Comparison of ENCODE assay signal across 19 mouse cellular contexts in genomic region chr4:156057702-156058101, GRCm38 (mm10). TPM values are rescaled to one million over a fixed set of nuclear protein-coding genes. Genes with fewer than 3 reads are reported as not detected.
DNase-seq lines count a peak whose midpoint lies in the region; ATAC-seq and TF ChIP-seq lines count a peak whose summit lies in the region.
"Had no signal": no experiment of that assay in that cellular context is flagged by ENCODE, and none has a peak within 500 bp of the region (broad histone marks: within the 10 kb centered on the region; RNA-seq: fewer than 3 reads in every experiment).

No protein-coding gene starts in this region.

- no peaks in the 10 kb centered on the region for H3K9me3 ChIP-seq in lung, postnatal 0 days (ENCODE audit: low read length)
- no peaks in the 10 kb centered on the region for H3K9me3 ChIP-seq in limb, embryonic 14.5 days (ENCODE audit: control insufficient read depth, low read length)
- H3K9me3 ChIP-seq: forebrain, embryonic 15.5 days; heart, embryonic 12.5 days; hindbrain, embryonic 13.5 days had no signal

- peak; percentile 32 for DNase-seq in kidney, adult 18-20 months
- DNase-seq in kidney, postnatal 4 days, result no peak
- DNase-seq in lung, postnatal 0 days (ENCODE audit: low spot score), result no peak
- no peak for DNase-seq in lung, adult 18-20 months
- DNase-seq in limb, embryonic 14.5 days (ENCODE audit: low spot score), result no peak
- DNase-seq in cerebellum, adult 11 months, result no peak
- no peak for DNase-seq in cerebellum, adult 2 months
- DNase-seq in adrenal gland, adult (ENCODE audit: inconsistent age in 2 of 2, low spot score in 1 of 2), result no peak
- DNase-seq: adrenal gland, postnatal 14 days; cerebellum, postnatal 14 days; gastrocnemius, postnatal 36 days; layer of hippocampus, postnatal 36 days; liver; midbrain, embryonic 14.5 days; right cerebral cortex, postnatal 25 days; thymus, postnatal 25 days had no signal

- no peak for TF ChIP-seq CTCF in lung, postnatal 0 days (IDR thresholded peaks at IDR 0.05)
- no peak for TF ChIP-seq CTCF in cerebellum, adult 2 months (IDR thresholded peaks at IDR 0.05; ENCODE audit: borderline replicate concordance, insufficient read depth, low read depth, low read length)

- peak overlapping the region; percentile 43 for H3K4me3 ChIP-seq in lung, postnatal 0 days (ENCODE audit: low read depth, low read length)
- H3K4me3 ChIP-seq in limb, embryonic 14.5 days (replicated peaks; ENCODE audit: low read length), result 0 out of 2 replicates have a peak overlapping the region, but pooled peaks have one; percentile 5
- H3K4me3 ChIP-seq in cerebellum, adult 2 months (replicated peaks; ENCODE audit: insufficient read depth, low read depth, low read length), result no peak overlapping the region
- H3K4me3 ChIP-seq: forebrain, embryonic 15.5 days; heart, embryonic 12.5 days; hindbrain, embryonic 13.5 days had no signal

- TF ChIP-seq POLR2A in limb, embryonic 14.5 days (IDR thresholded peaks at IDR 0.05; ENCODE audit: borderline replicate concordance, extremely low read depth, insufficient read depth, insufficient read length), result no peak
- TF ChIP-seq POLR2A in cerebellum, adult 2 months (IDR thresholded peaks at IDR 0.05; ENCODE audit: borderline replicate concordance, insufficient read depth, low read length), result no peak

- H3K4me1 ChIP-seq in lung, postnatal 0 days (ENCODE audit: insufficient read depth, low read depth, low read length), result no peaks in the 10 kb centered on the region
- no peaks in the 10 kb centered on the region for H3K4me1 ChIP-seq in limb, embryonic 14.5 days (ENCODE audit: control insufficient read depth, insufficient read depth, low read length)
- H3K4me1 ChIP-seq in cerebellum, adult 2 months (ENCODE audit: control insufficient read depth, insufficient read depth, low read length), result no peaks in the 10 kb centered on the region
- H3K4me1 ChIP-seq: forebrain, embryonic 15.5 days; hindbrain, embryonic 13.5 days had no signal

- peak overlapping the region; percentile 56 for H3K4me2 ChIP-seq in lung, postnatal 0 days (replicated peaks; ENCODE audit: low read depth, low read length)
- H3K4me2 ChIP-seq in limb, embryonic 14.5 days (replicated peaks; ENCODE audit: low read depth, low read length, severe bottlenecking), result 0 out of 2 replicates have a peak overlapping the region, but pooled peaks have one; percentile 6
- H3K4me2 ChIP-seq: forebrain, embryonic 15.5 days; heart, embryonic 12.5 days; hindbrain, embryonic 13.5 days had no signal

- peak overlapping the region; percentile 38; the same call in 1 of the 2 replicates for H3K27ac ChIP-seq in lung, postnatal 0 days (ENCODE audit: low read length)
- no peak overlapping the region for H3K27ac ChIP-seq in limb, embryonic 14.5 days (replicated peaks; ENCODE audit: low read depth, low read length)
- no peak overlapping the region for H3K27ac ChIP-seq in cerebellum, adult 2 months (ENCODE audit: insufficient read depth, low read length)
- H3K27ac ChIP-seq: forebrain, embryonic 15.5 days; hindbrain, embryonic 13.5 days had no signal

- H3K36me3 ChIP-seq in lung, postnatal 0 days (ENCODE audit: insufficient read depth, low read length), result no peaks in the 10 kb centered on the region
- no peaks in the 10 kb centered on the region for H3K36me3 ChIP-seq in limb, embryonic 14.5 days (ENCODE audit: control insufficient read depth, insufficient read depth, low read length)
- H3K36me3 ChIP-seq: forebrain, embryonic 15.5 days; heart, embryonic 12.5 days; hindbrain, embryonic 13.5 days had no signal

- H3K9ac ChIP-seq in lung, postnatal 0 days (replicated peaks; ENCODE audit: low read depth), result no peak overlapping the region
- no peak overlapping the region for H3K9ac ChIP-seq in limb, embryonic 14.5 days (ENCODE audit: low read depth, low read length, severe bottlenecking)
- H3K9ac ChIP-seq: forebrain, embryonic 15.5 days; heart, embryonic 12.5 days; hindbrain, embryonic 13.5 days had no signal

- no peak for TF ChIP-seq EP300 in lung, postnatal 0 days (IDR thresholded peaks at IDR 0.05)

- no peaks in the 10 kb centered on the region for H3K27me3 ChIP-seq in lung, postnatal 0 days (replicated peaks; ENCODE audit: insufficient read depth, low read length)
- H3K27me3 ChIP-seq in limb, embryonic 14.5 days (ENCODE audit: control insufficient read depth, insufficient read depth, low read length), result no peaks in the 10 kb centered on the region
- no peaks in the 10 kb centered on the region for H3K27me3 ChIP-seq in cerebellum, adult 2 months (ENCODE audit: control insufficient read depth, insufficient read depth, low read length)
- H3K27me3 ChIP-seq: forebrain, embryonic 15.5 days had no signal

- no peak for ATAC-seq in lung, postnatal 0 days
- no peak for ATAC-seq in limb, embryonic 14.5 days (ENCODE audit: low FRiP score, low read depth)
- ATAC-seq: forebrain, embryonic 15.5 days had no signal

- 42% methylated on average over 10 of the region's 10 CpGs for WGBS in lung, postnatal 0 days
- 67% methylated on average over 10 of the region's 10 CpGs for WGBS in limb, embryonic 14.5 days
- WGBS in cerebellum, adult 2 months, result 74% methylated on average over 10 of the region's 10 CpGs

RNA-seq across cellular contexts. Expression of gene Ttll10, which starts 1.5 kb away (rescaled TPM):
- 2.1 and 2.5 TPM in 2 replicates for polyA plus RNA-seq in lung, postnatal 0 days (2015; fragmentation: Nextera tagmentation; extraction: Ambion mirVana)
- polyA plus RNA-seq in limb, embryonic 14.5 days (2012; rRNA removed), result 4.0 and 4.2 TPM in 2 replicates
- polyA plus RNA-seq in limb, embryonic 14.5 days (2014; fragmentation: Nextera tagmentation; extraction: Ambion mirVana), result 2.4 and 2.6 TPM in 2 replicates
- 0.11 and 0.32 TPM in 2 replicates for polyA plus RNA-seq in cerebellum, adult 2 months (2012; rRNA removed)
- polyA plus RNA-seq: forebrain, embryonic 15.5 days; hindbrain, embryonic 13.5 days had no signal

RNA-seq across cellular contexts. Expression of gene Tnfrsf18, which starts 31.7 kb away (rescaled TPM):
- polyA plus RNA-seq in lung, postnatal 0 days (2015; fragmentation: Nextera tagmentation; extraction: Ambion mirVana), result 1.6 and 1.9 TPM in 2 replicates
- polyA plus RNA-seq in limb, embryonic 14.5 days (2012; rRNA removed), result 1.9 TPM in 2 replicates
- polyA plus RNA-seq in limb, embryonic 14.5 days (2014; fragmentation: Nextera tagmentation; extraction: Ambion mirVana), result 3.7 and 4.7 TPM in 2 replicates
- 0.10 and 0.11 TPM in 2 replicates for polyA plus RNA-seq in cerebellum, adult 2 months (2012; rRNA removed)

RNA-seq across cellular contexts. Expression of gene Tnfrsf4, which starts 44.1 kb away (rescaled TPM):
- polyA plus RNA-seq in lung, postnatal 0 days (2015; fragmentation: Nextera tagmentation; extraction: Ambion mirVana), result 4.9 and 5.2 TPM in 2 replicates
- polyA plus RNA-seq in limb, embryonic 14.5 days (2012; rRNA removed), result 4.8 and 5.8 TPM in 2 replicates
- 0.58 and 0.65 TPM in 2 replicates for polyA plus RNA-seq in limb, embryonic 14.5 days (2014; fragmentation: Nextera tagmentation; extraction: Ambion mirVana)
- 3.6 and 5.2 TPM in 2 replicates for polyA plus RNA-seq in cerebellum, adult 2 months (2012; rRNA removed)

RNA-seq across cellular contexts. Expression of gene 9430015G10Rik, which starts 52.1 kb away (rescaled TPM):
- 5.9 and 6.8 TPM in 2 replicates for polyA plus RNA-seq in lung, postnatal 0 days (2015; fragmentation: Nextera tagmentation; extraction: Ambion mirVana)
- polyA plus RNA-seq in limb, embryonic 14.5 days (2012; rRNA removed), result 74.5 and 92.4 TPM in 2 replicates
- polyA plus RNA-seq in limb, embryonic 14.5 days (2014; fragmentation: Nextera tagmentation; extraction: Ambion mirVana), result 34.4 and 38.3 TPM in 2 replicates
- polyA plus RNA-seq in cerebellum, adult 2 months (2012; rRNA removed), result 32.6 and 34.3 TPM in 2 replicates
